Mouse (Mus musculus) hindbrain, embryonic 15.5 days (tissue): Measurements from ENCODE around the gene Tigd3. TPM values are rescaled to one million over a fixed set of nuclear protein-coding genes. Genes with fewer than 3 reads are reported as not detected.
A peak's percentile ranks its signal among the peaks of the same experiment; 100 is the strongest.

ENCODE experiments used
- ATAC-seq: fragments of 200-750 bp; cut with Nextera tagmentation; 2 replicates; pipeline ENCODE4 v1.8.0; 2017; ENCODE audit warnings: low read depth, moderate number of reproducible peaks, moderate TSS enrichment; ENCODE audit not compliant: low FRiP score
- H3K27ac ChIP-seq: fragments of 300-500 bp; sonication (generic); replicated peaks from 2 replicates; pipeline ENCODE4 v1.5.1; 2015; ENCODE audit warnings: mild to moderate bottlenecking, inconsistent platforms
- H3K27me3 ChIP-seq: fragments of 300-500 bp; sonication (generic); 2 replicates; pipeline ENCODE4 v1.6.1; 2015; ENCODE audit warnings: control low read depth, inconsistent platforms
- H3K36me3 ChIP-seq: fragments of 300-500 bp; sonication (generic); 2 replicates; pipeline ENCODE4 v1.6.1; 2015; ENCODE audit warnings: control low read depth, inconsistent platforms
- H3K4me1 ChIP-seq: fragments of 300-500 bp; sonication (generic); replicated peaks from 2 replicates; pipeline ENCODE4 v1.6.1; 2015; ENCODE audit warnings: control low read depth, inconsistent platforms
- H3K4me2 ChIP-seq: fragments of 300-500 bp; sonication (generic); 2 replicates; pipeline ENCODE4 v1.6.1; 2015; ENCODE audit warnings: moderate library complexity, mild to moderate bottlenecking, inconsistent platforms
- H3K4me3 ChIP-seq: fragments of 300-500 bp; sonication (generic); 2 replicates; pipeline ENCODE4 v1.5.1; 2015; ENCODE audit warnings: mild to moderate bottlenecking, inconsistent platforms
- H3K9ac ChIP-seq: fragments of 300-500 bp; sonication (generic); 2 replicates; pipeline ENCODE4 v1.6.1; 2015; ENCODE audit warnings: inconsistent platforms
- H3K9me3 ChIP-seq: fragments of 300-500 bp; sonication (generic); 2 replicates; pipeline ENCODE4 v1.6.1; 2016; ENCODE audit warnings: control low read depth, inconsistent platforms
- WGBS: fragments of 180-500 bp; shearing (Covaris S2); methylation state at CpG from one replicate; pipeline ENCODE4 v1.1.7; 2015; 5-methylcytosine and 5-hydroxymethylcytosine counted together
- polyA plus RNA-seq: library from polyadenylated mRNA; unstranded; fragments of >200 nt; fragmentation: Nextera tagmentation; extraction: Ambion mirVana; gene quantifications from 2 replicates; pipeline ENCODE4 v1.2.1, GENCODE M21; 2015

Gene Tigd3
- polyA plus RNA-seq, 1 experiment from 2014 or later, result 11.7 TPM

DNA sequence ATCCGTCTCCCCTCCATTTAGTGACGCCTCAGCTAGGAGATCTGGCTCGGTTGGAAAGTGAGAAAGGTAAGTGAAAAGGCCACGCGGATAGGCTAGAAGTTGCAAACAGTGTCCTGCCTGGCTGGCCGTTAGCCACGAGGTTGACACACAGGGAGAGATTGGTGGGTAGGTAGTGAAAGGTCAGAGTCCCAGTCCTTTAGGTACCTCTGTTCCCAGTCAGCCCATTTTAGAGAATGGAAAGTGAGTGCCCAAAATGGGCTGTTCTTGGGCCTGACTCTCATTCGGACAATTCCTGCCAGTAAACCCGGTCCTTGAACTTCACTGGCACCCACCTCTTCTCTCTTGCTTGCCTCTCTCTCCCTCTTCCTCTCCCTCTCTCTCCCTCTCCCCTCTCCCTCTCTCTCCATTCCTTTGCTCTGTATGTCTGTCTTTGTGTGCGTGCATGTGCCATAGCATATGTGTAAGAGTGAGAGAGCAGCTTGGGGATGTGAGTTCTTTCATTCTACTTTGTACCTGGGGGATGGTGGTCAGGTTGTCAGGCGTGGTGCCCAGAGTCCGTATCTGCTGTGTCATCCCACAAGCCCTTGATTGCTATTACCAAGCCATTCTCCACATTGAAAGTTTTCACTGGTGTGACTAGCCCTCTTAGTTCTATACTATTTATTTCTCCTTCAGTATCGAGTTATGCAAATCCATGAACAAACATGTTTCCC is 19.2 kb upstream of the Tigd3 start, which contains the start of gene Dpf2:
Dpf2 (minus strand) TSS at position 4 of the 713 bp plus-strand sequence.
- Histone ChIP-seq H3K36me3 (peaks cover 19% of the 10 kb centered on the region), H3K4me2 (peak within 1 kb of the TSS; percentile 91), H3K4me1 (peaks cover 33% of the 10 kb centered on the region), H3K27me3 (no peaks in the 10 kb centered on the region), H3K9me3 (no peaks in the 10 kb centered on the region), H3K4me3 (peak within 1 kb of the TSS; percentile 94), H3K9ac (peak within 1 kb of the TSS; percentile 93), H3K27ac (peak within 1 kb of the TSS; percentile 83)
- ATAC-seq, result peak; percentile 63; the same call in 1 of the 2 replicates
- 21% methylated on average over 13 of the region's 13 CpGs for WGBS

- ATAC-seq, result peak; percentile 95
- peaks cover 12% of the 10 kb centered on the region for H3K36me3 ChIP-seq
- H3K9me3 ChIP-seq, result no peaks in the 10 kb centered on the region
- H3K9ac ChIP-seq, result peak overlapping the region; percentile 93
- peak overlapping the region; percentile 83 for H3K27ac ChIP-seq
- H3K27me3 ChIP-seq, result no peaks in the 10 kb centered on the region
- H3K4me1 ChIP-seq, result peaks cover 33% of the 10 kb centered on the region
- WGBS, result under 1% methylated on average over 57 of the region's 59 CpGs
- H3K4me2 ChIP-seq, result peak overlapping the region; percentile 91
- H3K4me3 ChIP-seq, result peak overlapping the region; percentile 94
Observed at GRCm38 (mm10) chr19:5912103-5913006, 18.4 kb upstream of the Tigd3 start.

- ATAC-seq, result no peak
- no peaks in the 10 kb centered on the region for H3K27me3 ChIP-seq
- 8% methylated on average over 14 of the region's 14 CpGs for WGBS
- peaks cover 15% of the 10 kb centered on the region; the same call in 1 of the 2 replicates for H3K36me3 ChIP-seq
- peaks cover 33% of the 10 kb centered on the region for H3K4me1 ChIP-seq
- H3K27ac ChIP-seq, result peak overlapping the region; percentile 83
- H3K9ac ChIP-seq, result peak overlapping the region; percentile 93
- H3K9me3 ChIP-seq, result no peaks in the 10 kb centered on the region
- peak overlapping the region; percentile 94 for H3K4me3 ChIP-seq
- peak overlapping the region; percentile 91 for H3K4me2 ChIP-seq
Observed at GRCm38 (mm10) chr19:5911430-5912102, 17.6 kb upstream of the Tigd3 start.

DNA sequence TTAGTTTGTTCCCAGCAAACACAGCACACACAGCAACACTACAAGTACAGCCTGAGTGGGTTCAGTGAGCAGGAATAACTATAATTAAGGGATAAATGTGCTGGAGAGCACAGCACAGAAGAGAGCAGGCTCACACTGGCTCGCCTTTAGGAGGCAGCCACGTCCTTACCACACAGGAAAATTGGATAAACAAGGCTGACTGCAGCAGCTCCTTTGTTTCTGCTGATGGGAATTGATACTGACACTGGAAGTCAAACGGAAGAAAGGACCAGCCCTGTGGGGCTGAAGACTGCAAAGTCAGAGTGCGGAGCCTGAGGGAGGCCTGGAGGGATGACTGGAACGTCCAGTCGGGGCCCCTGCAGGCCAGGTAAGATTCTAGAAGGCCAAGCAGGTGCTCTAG is 16.3 kb upstream of the Tigd3 start:
- peak overlapping the region; percentile 29 for H3K4me3 ChIP-seq
- H3K27me3 ChIP-seq, result no peaks in the 10 kb centered on the region
- 44% methylated on average over 6 of the region's 6 CpGs for WGBS
- peaks cover 22% of the 10 kb centered on the region for H3K36me3 ChIP-seq
- H3K4me2 ChIP-seq, result peak overlapping the region; percentile 91
- peak overlapping the region; percentile 25; the same call in 1 of the 2 replicates for H3K9ac ChIP-seq
- no peaks in the 10 kb centered on the region for H3K9me3 ChIP-seq
- H3K27ac ChIP-seq, result peak overlapping the region; percentile 72
- peaks cover 33% of the 10 kb centered on the region for H3K4me1 ChIP-seq
- ATAC-seq, result no peak

DNA sequence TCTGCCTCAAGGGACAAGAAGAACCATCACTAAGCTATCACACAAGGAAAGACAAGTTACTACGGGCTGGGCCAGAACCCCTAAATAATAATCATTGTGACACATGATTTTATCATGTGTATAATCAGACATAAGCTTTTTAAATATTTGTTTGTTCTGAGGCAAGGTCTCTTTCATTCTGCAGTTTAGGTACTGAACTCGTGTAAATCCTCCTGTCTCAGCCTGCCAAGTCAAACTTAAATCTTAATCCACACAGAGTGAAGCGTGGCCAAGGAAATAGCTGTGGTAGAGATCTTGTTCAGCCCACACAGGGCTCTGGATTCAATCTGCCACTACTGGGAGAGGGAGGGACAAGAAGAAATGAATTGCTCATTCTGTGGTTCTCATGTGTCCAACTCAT is 13.3 kb upstream of the Tigd3 start:
- no peak for ATAC-seq
- Histone ChIP-seq H3K4me2 (no peak overlapping the region), H3K27me3 (no peaks in the 10 kb centered on the region), H3K9me3 (no peaks in the 10 kb centered on the region), H3K4me3 (no peak overlapping the region), H3K36me3 (peaks cover 52% of the 10 kb centered on the region), H3K27ac (no peak overlapping the region), H3K9ac (no peak overlapping the region), H3K4me1 (peaks cover 24% of the 10 kb centered on the region)
- 92% methylated on average over 3 of the region's 3 CpGs for WGBS

DNA sequence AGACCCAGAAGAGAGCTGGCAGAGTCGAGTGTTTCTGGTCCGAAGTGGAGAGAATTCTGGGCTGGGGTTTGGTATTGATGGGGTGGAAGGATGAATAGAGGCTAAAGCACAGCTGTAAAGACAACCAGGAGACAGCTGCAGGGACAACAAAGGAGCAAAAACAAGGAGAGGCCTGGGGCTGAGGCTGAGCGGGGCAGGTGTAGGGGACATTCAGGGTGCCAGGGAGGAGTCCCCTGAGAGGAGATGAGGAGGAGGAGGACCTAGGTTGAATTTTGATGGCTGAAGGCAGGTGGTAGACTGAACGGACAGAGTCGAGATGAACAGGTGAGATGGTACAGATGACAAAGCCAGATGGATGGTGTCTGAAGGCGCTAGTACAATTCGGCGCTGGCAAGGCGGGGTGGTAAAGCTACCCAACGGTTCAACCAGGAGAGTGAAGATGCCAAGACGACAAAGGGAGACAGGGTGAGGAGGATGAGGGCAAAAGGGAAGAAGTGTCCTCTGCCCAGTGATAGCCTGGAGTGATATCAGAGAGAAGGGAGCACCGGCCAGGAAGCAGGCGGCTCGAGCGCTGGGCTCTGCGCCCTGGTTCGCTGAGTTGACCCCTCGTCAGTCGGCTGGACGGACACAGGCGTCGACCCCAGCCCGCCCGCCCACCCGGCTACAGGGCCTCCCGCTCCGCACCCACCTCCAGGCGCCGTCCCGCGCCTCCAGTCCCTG is 507 bp downstream of the Tigd3 start:
- no peak; the same call in 1 of the 2 replicates for ATAC-seq
- Histone ChIP-seq H3K9me3 (no peaks in the 10 kb centered on the region), H3K36me3 (peaks cover 29% of the 10 kb centered on the region), H3K4me3 (peak overlapping the region; percentile 62), H3K4me2 (peak overlapping the region; percentile 72), H3K27me3 (no peaks in the 10 kb centered on the region), H3K4me1 (peaks cover 21% of the 10 kb centered on the region), H3K9ac (peak overlapping the region; percentile 81), H3K27ac (peak overlapping the region; percentile 82)
- WGBS, result 4% methylated on average over 30 of the region's 31 CpGs

DNA sequence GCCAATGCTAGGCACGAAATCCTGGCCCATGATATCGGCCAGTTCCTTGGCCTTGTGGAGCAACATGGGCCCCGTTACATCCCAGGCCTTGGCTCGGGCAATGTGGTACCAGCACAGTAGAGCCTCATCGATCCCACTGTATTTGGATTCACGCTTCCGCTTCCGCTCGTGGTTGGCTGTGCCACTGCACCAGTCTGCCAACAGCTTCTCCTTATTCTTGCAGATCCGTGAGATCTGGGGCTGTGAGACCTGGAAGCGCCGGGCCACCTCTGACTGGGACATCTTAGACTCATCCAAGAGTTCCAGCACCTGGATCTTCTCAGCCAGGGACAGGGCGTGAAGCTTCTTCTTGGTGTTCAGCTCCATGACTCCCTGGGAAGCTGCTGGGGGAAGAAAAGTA is 1.2 kb downstream of the Tigd3 start:
- no peak overlapping the region for H3K27ac ChIP-seq
- no peaks in the 10 kb centered on the region for H3K9me3 ChIP-seq
- 89% methylated on average over 13 of the region's 13 CpGs for WGBS
- peak overlapping the region; percentile 72 for H3K4me2 ChIP-seq
- peaks cover 21% of the 10 kb centered on the region for H3K4me1 ChIP-seq
- peak overlapping the region; percentile 81; the same call in 1 of the 2 replicates for H3K9ac ChIP-seq
- no peak for ATAC-seq
- H3K4me3 ChIP-seq, result peak overlapping the region; percentile 62
- H3K27me3 ChIP-seq, result no peaks in the 10 kb centered on the region
- peaks cover 25% of the 10 kb centered on the region for H3K36me3 ChIP-seq

DNA sequence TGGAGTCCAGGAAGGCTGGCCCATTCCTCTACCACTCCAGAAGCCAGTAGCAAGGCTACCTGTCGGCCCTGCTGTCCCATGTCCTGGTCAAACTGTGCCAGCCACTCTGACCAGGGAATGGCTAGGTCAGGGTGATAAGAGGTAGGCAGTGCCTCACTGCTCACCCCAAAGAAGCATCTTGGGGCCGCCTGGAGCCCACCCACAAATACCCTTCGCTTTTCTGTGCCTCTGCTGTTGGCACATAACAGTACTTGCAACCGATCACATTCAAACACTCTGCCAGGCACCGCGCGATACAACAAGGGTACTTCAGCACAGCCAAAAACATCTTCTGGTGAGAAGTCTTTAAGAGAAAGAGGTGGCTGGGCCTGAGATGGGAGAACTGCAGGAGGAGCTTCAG is 1.7 kb downstream of the Tigd3 start:
- H3K4me3 ChIP-seq, result no peak overlapping the region

DNA sequence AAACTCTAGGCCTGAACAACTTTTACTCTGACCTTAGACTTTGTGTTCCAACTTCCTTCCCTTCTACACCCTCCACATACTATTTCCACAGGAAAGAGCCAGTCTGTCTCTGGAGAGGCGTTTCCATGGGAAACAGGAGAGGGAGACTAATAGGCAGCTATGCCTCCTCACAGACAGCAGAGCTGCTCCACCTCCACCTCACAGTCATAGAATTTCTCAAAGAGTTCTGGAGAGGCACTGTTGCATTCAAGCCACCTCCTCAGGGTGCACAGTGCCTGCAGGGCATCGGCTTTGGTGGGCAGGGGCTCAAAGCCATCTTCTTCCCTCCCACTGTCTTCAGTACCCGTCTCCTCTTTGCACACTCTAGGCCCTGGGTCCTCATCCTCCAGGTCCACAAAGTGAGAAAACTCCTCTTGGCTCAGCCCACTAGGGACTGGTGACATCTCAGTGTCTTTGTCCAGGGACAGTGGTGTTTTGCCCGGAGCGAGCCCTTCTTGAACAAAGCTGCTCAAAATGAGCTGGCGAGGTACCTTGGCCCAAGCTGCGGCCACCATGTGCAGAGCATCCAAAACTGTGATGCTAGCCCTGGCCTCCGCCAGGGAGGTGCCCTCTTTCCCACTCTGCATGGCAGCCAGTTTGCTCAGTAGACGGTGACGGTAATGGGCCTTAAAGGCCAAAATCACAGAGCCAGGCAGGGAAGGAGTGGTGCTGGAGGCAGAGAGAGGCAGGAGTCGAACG is 2.3 kb downstream of the Tigd3 start:
- H3K9me3 ChIP-seq, result no peaks in the 10 kb centered on the region
- WGBS, result 95% methylated on average over 12 of the region's 12 CpGs
- H3K4me3 ChIP-seq, result no peak overlapping the region
- H3K4me2 ChIP-seq, result 0 out of 2 replicates have a peak overlapping the region, but pooled peaks have one; percentile 72
- peaks cover 21% of the 10 kb centered on the region for H3K4me1 ChIP-seq
- no peaks in the 10 kb centered on the region for H3K27me3 ChIP-seq
- ATAC-seq, result no peak
- H3K36me3 ChIP-seq, result peaks cover 18% of the 10 kb centered on the region
- H3K27ac ChIP-seq, result no peak overlapping the region
- no peak overlapping the region for H3K9ac ChIP-seq

More for the DNA sequence above, 1.7 kb downstream of the Tigd3 start:
- Histone ChIP-seq H3K27me3 (no peaks in the 10 kb centered on the region), H3K9ac (no peak overlapping the region), H3K9me3 (no peaks in the 10 kb centered on the region), H3K4me1 (peaks cover 21% of the 10 kb centered on the region), H3K36me3 (peaks cover 22% of the 10 kb centered on the region), H3K27ac (no peak overlapping the region), H3K4me2 (peak overlapping the region; percentile 72; the same call in 1 of the 2 replicates)
- WGBS, result 96% methylated on average over 7 of the region's 7 CpGs
- ATAC-seq, result no peak

GRCm38 (mm10) chr19:5889211-5889610 is 4.7 kb downstream of the Tigd3 start:
- ATAC-seq, result no peak
- WGBS, result 63% methylated on average over 4 of the region's 4 CpGs
- no peak overlapping the region for H3K9ac ChIP-seq
- H3K27me3 ChIP-seq, result no peaks in the 10 kb centered on the region
- peaks cover 21% of the 10 kb centered on the region for H3K4me1 ChIP-seq
- no peak overlapping the region for H3K4me3 ChIP-seq
- H3K4me2 ChIP-seq, result no peak overlapping the region
- peaks cover 9% of the 10 kb centered on the region; the same call in 1 of the 2 replicates for H3K36me3 ChIP-seq
- no peak overlapping the region for H3K27ac ChIP-seq
- no peaks in the 10 kb centered on the region for H3K9me3 ChIP-seq
